Comparison of ENCODE assay signal across 1 mouse cellular context in the genomic region with DNA sequence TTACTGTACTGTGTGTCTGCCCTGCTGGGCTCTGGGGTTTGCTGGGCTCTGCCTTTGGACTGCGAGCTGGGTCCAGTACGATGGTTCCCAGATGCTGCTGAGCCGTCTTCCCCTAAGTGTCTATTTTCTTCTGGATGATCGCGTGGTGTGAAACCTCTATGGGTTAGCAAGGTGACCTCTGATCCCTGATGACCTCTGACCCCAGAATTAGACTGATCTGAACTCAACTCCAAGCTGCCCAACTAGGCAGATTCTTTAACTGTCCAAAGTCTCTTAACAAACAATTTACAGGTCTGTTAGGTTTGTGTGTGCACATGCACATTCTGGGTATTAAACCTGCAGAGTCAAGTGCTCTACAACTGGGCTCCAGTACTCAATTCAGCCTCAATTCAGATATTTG.
TF ChIP-seq lines count a peak whose summit lies in the region.

No protein-coding gene starts in this region.

TF ChIP-seq in CH12.LX, 34 proteins besides CTCF, POLR2A, EP300 and RAD21 (continued from another document):
- no peak for TF ChIP-seq MXI1 (IDR thresholded peaks at IDR 0.05; ENCODE audit: low read depth, low read length)
- TF ChIP-seq POLR2AphosphoS2 (IDR thresholded peaks at IDR 0.05; ENCODE audit: low read depth, low read length) = no peak
- no peak for TF ChIP-seq ETS1 (conservative IDR thresholded peaks at IDR 0.05; ENCODE audit: low read depth, low read length)
- no peak for TF ChIP-seq BHLHE40 (IDR thresholded peaks at IDR 0.05; ENCODE audit: low read depth, low read length)
- no peak for TF ChIP-seq GABPA (IDR thresholded peaks at IDR 0.05; ENCODE audit: insufficient replicate concordance, low read depth, low read length)
- TF ChIP-seq KAT2A (IDR thresholded peaks at IDR 0.05; ENCODE audit: insufficient replicate concordance, low read length) = no peak
- no peak for TF ChIP-seq MAX (IDR thresholded peaks at IDR 0.05; ENCODE audit: low read length)
- no peak for TF ChIP-seq CHD2 (IDR thresholded peaks at IDR 0.05; ENCODE audit: low read length)
- no peak for TF ChIP-seq ZC3H11A (IDR thresholded peaks at IDR 0.05; ENCODE audit: low read depth, low read length)
- TF ChIP-seq NELFE (IDR thresholded peaks at IDR 0.05; ENCODE audit: low read depth, low read length) = no peak
- TF ChIP-seq UBTF (IDR thresholded peaks at IDR 0.05; ENCODE audit: low read depth, low read length) = no peak
- TF ChIP-seq JUN (IDR thresholded peaks at IDR 0.05; ENCODE audit: insufficient read depth, low read depth, low read length) = no peak
- no peak for TF ChIP-seq ZKSCAN1 (IDR thresholded peaks at IDR 0.05; ENCODE audit: borderline replicate concordance, low read depth, low read length)
- no peak for TF ChIP-seq JUND (conservative IDR thresholded peaks at IDR 0.05; ENCODE audit: low read depth, low read length)
